Mouse (Mus musculus) lung, postnatal 36 days (tissue): Measurements from ENCODE around the gene Timm44.

Source experiments
- DNase-seq: peaks from one replicate; pipeline ENCODE4 v3.0.0; 2022; ENCODE audit warnings: mixed read lengths

The Timm44 gene

DNA sequence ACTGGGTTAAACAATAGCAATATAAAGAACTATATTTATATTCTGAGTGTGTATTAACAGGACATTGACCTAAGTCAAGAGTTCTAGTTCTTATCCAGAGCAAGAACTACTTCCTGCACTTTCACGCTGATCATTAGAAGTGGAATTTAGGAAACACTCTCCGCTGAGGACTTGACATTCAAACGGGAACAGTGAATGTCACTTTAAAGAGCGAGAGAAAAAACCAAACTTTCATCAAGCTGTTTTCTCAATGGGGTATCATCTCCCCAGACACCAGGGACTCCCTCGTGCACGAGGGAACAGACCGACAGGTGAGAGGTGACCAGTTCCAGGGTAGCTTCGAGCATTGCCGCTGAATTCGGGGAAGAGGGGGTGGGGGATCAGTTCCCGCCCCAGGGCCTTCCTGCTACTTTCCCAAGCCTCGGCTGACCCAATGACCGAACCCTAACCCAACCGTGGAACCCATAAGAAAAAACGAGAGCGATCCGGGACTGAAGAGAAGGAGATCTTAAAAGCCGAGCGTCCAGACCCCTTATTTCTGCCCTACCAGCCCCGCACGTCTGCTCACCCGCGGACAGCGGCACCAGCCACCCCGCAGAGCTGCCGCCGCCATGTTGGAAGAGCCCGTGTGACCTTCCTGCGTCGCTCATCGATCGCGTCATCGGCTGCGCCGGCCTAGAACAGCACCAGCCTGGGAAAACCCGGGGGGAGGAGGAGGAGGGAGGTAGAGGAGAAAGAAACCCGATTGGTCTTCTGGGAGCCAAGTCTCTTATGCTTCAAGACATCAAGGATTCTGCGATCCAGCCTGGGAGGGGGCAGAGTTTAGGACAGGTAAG lies at the start of gene Timm44:
Gene Timm44 (minus strand): TSS at position 639 of the 836 bp plus-strand sequence.
- peak; percentile 98 for DNase-seq

DNA sequence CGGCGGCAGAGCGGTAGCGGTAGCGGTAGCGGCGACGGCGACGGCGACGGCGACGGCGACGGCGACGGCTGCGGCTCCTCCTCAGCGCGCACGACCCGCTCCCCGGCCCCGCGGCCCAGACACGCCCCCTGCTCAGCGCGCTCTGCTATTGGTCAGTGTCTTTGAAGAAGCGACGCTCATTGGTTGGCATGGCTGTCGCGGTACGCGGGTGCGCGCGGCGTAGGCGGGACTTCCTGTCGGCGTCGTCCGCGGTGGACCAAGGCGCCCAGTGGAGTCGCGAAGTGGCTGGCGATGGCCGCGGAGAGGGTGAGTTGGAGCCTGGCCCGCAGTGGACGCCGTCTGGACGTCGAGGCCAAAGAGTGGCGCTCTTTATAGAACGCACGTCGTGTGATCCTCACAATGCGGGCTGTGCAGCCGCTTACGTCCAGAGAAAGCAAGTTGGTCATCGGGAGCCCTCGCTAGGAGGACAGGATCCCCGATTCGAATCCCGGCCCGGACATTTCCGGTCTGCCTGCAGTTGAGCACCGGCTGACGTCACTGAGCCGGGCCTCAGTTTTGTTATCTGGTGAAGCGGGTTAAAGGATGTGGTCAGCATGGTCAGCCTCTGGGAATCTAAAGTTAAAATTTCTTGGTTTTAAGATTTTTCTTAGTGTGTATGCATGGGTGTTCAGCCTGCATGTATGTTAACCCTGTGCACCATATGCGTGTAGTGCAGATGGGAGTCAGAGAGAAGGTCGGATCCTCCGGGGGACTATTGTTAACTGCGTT lies 49.5 kb upstream of the Timm44 start, which contains the start of the genes Ccl25 and Elavl1:
Gene Ccl25 (plus strand): TSS at position 228 of the 768 bp plus-strand sequence.
Gene Elavl1 (minus strand): TSS at position 431 of the 768 bp plus-strand sequence.
- peak; percentile 97 for DNase-seq

DNA sequence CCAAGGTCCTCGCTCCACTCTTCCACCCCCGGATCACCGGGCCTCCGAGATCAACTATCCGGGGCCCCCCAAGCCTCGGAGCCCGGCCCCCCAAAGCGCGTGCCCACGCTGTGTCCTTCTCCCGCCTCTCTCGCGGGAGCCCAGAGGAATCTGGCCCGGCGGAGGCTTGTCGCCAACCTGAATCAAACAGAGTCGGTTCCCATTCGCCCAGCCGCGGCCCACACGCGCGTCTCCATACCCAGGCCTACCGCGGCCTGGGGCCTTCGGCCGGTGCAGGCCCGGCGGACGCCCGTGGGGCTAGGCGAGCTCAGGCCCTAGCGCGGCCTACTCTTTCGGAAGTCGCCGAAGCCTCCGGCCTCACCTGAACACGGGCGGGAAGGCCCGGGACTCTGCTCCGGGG lies 48.8 kb upstream of the Timm44 start:
- peak; percentile 18 for DNase-seq

DNA sequence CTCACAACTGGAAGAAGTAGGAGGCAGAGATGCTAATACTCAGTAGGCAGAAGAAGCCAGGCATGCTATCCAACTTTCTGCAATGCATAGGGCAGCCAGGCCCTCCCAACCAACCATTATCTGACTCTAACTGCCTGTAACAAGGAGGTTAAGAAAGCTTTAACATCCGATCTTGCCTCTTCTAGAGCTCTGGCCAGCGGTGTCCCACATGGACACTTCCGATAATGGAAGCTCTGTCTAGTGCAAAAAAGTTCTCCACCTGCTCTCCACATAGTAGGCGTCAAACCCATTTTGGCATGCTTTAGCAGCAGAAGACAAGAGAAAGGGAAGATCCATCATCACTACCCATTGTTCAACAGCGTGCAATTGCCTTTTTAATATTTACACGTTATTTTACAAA lies 48.2 kb upstream of the Timm44 start:
- no peak for DNase-seq

DNA sequence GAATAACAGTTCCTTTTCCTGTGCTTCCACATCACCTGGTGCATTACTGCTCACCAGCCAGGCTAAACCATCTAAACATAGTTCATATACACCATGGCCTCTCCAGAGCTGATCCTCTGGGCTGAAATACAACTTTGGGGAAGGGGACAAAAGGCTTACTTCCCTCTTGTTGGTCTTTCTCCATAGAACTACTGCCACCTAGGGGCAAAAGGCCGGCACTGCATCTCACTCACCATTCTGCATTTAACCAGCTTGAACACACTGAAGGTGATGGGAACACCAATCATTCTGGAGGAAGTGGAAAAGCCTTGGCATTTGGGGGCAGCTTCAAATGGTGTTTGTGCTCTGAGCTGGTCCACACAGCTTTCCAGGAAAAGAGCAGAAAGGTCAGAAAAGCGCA lies 46.8 kb upstream of the Timm44 start:
- peak; percentile 91 for DNase-seq

DNA sequence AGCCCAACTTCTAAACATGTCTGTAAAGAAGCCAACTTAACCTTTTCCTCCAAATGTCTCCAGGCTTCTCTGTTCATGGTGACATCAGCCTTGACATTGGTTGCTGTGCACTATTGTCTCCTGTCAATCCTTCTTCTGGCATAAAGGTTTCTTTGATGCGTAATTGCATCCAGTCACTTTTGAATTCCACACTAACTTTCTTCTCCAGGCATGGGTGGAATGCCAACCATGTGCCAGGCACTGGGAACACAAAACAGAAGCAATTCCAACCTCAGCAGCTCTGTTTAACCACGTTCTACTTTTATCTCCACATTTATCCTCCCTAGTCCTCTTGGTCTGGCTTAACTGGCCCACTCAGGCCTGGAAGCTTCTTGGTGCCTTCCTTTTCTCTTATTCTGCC lies 45.3 kb upstream of the Timm44 start:
- no peak for DNase-seq

GRCm38 (mm10) chr8:4320404-4320803 lies 44.7 kb upstream of the Timm44 start:
- DNase-seq: no peak

GRCm38 (mm10) chr8:4319573-4319872 lies 43.8 kb upstream of the Timm44 start:
- no peak for DNase-seq

DNA sequence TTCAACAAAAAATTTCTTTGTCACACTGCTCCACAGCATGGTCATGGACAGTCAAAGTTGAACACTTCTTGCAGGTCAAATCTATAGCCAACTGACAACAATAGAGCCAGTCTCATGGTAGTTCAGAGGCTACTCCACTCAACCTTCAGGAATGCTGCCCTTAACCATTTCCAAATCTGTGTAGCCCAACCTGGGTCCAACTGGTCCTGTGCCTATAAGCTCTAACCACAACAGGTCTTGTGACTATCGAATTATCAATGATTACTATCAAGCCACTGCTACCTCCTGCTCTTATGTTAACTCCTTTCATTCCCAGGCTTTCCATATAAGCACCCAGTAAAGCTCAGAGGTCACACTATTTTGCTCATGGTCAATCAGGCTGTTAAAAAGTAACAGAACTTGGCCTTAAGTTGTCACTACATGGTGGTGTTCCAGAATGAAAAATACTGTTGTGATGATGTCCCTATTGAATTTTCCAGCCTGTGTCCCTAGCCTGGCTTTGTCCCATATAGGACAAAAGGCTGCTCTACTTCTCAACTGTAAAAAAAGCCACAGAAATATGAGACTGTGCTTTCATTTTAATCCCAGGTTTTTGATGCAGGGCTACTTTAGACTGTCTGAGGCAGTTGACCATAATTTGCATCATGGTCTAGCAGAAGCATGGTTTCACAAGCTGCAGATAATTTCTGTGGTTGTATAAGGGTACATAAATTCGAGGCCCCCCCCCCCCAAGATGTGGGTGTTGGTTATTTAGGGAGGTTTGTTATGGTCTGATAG lies 43.3 kb upstream of the Timm44 start:
- DNase-seq: no peak

DNA sequence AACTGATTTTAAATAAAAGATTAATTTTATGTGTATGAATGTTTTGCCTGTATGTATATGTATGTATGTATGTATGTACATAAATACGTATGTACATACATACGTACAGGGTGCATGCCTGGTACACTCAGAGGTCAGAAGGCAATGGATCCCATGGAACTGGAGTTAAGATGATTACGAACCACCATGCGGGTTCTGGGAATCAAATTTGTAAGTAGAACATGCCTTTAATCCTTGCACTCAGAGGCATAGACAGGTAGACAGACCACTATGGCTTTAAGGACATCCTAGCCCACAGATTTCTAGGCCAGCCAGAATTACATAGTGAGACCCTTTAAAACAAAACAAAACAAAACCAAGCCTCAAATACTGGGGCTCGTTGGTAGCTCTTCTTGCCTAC lies 42.4 kb upstream of the Timm44 start:
- no peak for DNase-seq

- DNase-seq: no peak
These were observed 39.1 kb upstream of the Timm44 start for GRCm38 (mm10) chr8:4314852-4315251.

GRCm38 (mm10) chr8:4313254-4314124 lies 37.8 kb upstream of the Timm44 start:
- no peak for DNase-seq

- DNase-seq: no peak
These were observed 36.4 kb upstream of the Timm44 start for GRCm38 (mm10) chr8:4312104-4312503.

- DNase-seq: no peak
These were observed 30.1 kb upstream of the Timm44 start for GRCm38 (mm10) chr8:4305838-4306237.

DNA sequence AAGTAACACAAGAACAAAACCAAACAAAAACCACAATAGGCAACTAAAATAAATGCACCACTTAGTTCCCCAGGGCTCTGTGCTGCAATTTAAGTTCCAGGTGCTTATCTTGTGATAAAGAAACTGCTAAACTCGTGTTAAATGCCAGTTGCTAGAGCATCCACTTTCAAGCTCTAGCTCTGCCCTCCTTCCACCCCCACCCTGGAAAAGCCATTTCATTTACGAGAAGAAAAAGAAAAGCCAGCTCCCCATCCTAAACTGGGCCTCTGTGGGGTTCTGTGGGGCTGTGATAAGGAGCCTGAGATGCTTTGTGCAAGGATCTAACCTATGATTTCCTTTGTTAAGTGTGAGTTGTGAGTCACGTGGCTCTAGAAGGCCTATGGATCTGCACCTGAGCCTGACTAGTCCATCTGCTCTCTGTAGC lies 28.4 kb upstream of the Timm44 start:
- no peak for DNase-seq

DNA sequence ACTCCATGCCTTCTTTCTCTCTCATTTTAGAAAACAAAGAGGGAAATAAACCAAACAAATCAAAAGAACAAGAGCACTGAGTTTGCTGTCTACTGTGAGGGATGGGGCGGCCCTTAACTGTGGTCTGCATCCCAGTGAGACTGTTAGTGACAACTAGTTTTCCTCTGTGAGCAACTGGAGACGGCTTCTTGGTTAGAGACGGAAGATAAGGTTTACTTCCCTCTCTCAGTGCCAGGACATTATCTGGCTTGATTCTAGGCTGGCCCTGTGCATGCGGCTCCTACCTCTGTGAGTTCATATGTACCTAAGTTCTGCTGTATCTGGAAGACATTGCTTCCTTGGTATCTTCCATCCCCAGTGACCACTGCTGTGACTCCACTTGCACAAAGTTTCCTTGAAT lies 22.1 kb upstream of the Timm44 start:
- no peak for DNase-seq

DNA sequence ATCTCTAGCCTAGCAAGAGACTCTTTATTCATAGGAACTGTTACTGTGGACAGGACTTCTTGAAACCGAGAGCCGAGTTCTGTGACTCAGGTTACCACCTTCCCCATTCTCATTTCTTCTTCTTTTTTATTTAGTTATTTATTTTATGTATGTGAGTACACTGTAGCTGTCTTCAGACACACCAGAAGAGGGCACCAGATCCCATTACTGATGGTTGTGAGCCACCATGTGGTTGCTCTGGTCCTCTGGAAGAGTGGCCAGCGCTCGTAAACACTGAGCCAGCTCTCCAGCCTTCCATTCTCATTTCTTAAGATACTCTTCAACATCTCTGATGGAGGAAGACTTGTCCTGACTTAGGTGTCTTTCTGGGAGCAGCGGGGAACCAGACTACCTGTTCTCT lies 17.0 kb upstream of the Timm44 start:
- DNase-seq: no peak

DNA sequence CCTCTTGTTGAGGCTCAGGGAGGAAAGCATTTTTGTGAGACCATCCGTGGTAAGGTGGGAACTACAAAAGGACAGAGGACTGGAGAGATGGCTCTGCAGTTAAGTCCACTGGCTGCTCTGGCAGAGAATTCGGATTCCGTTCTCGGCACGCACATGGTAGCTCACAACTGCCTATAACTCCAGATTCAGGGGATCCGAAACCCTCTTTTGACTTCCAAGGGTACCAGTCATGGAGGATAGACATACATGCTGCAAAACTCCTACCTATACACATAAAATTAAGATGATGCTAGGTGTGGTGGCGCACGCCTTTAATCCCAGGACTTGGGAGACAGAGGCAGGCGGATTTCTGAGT lies 375 bp upstream of the Timm44 start:
- DNase-seq: no peak

GRCm38 (mm10) chr8:4269609-4270008 lies 6.1 kb downstream of the Timm44 start:
- no peak for DNase-seq

- DNase-seq: no peak
These were observed 8.1 kb downstream of the Timm44 start for GRCm38 (mm10) chr8:4267627-4268026.

- DNase-seq: no peak
These were observed 10.4 kb downstream of the Timm44 start for GRCm38 (mm10) chr8:4265160-4265914.
